Mouse (Mus musculus) liver, adult 2 months (tissue): Measurements from ENCODE around the gene Taok2.

Experiments used
- CTCF ChIP-seq: fragments of 200-500 bp; IDR thresholded peaks from 2 replicates; pipeline ENCODE4 v1.5.1; 2011; ENCODE audit warnings: low read depth, low read length, control low read depth
- POLR2A ChIP-seq: fragments of 200-500 bp; IDR thresholded peaks from 2 replicates; pipeline ENCODE4 v1.6.1; 2011; ENCODE audit warnings: low read length, control low read depth; ENCODE audit not compliant: insufficient read depth; ENCODE audit errors: extremely low read depth

DNA sequence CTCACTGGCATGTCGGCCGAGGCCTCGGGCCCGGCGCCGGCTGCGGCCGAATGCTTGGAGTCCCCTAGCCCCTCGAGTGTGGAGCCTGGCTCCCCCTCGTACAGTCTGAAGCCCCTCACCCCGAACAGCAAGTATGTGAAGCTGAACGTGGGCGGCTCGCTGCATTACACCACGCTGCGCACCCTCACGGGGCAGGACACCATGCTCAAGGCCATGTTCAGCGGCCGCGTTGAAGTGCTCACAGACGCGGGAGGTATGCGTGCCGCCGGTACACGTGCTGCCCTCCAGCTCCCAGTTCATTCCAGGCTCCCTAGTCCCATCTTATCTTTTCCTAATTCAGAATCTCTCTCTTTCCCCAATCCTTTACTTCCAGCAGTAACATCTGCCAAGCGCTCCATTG, 44.5 kb upstream of the Taok2 start:
- TF ChIP-seq CTCF (no peak), POLR2A (no peak)
